Comparison of ENCODE assay signal across 8 mouse cellular contexts in genomic region chr4:140657681-140658575, GRCm38 (mm10). TPM values are rescaled to one million over a fixed set of nuclear protein-coding genes. Genes with fewer than 3 reads are reported as not detected.
DNase-seq lines count a peak whose midpoint lies in the region; ATAC-seq and TF ChIP-seq lines count a peak whose summit lies in the region.

No protein-coding gene starts in this region.

- 6% methylated on average over 24 of the region's 24 CpGs for WGBS in hindbrain, embryonic 15.5 days

- H3K27ac ChIP-seq in gastrocnemius, adult 2 months, result peak overlapping the region; percentile 91
- peak overlapping the region; percentile 86 for H3K27ac ChIP-seq in hindbrain, embryonic 15.5 days (replicated peaks)

- H3K27me3 ChIP-seq in hindbrain, embryonic 15.5 days, result no peaks in the 10 kb centered on the region

- peaks cover 25% of the 10 kb centered on the region for H3K4me1 ChIP-seq in hindbrain, embryonic 15.5 days (replicated peaks)

- no peak overlapping the region for H3K9ac ChIP-seq in hindbrain, embryonic 15.5 days

- intact Hi-C loops in gastrocnemius, adult 2 months (cut with DNase I), result no loop called here

- H3K36me3 ChIP-seq in hindbrain, embryonic 15.5 days, result no peaks in the 10 kb centered on the region

- TF ChIP-seq CTCF in gastrocnemius, adult 2 months (IDR thresholded peaks at IDR 0.05), result no peak

- peak; percentile 74 for DNase-seq in ZHBTc4 (ENCODE audit: low read depth, low spot score)
- DNase-seq in cerebellum, postnatal 36 days, result peak; percentile 45 to 55
- DNase-seq in gastrocnemius, adult 2 months, result peak; percentile 93
- peak; percentile 86 to 89 for DNase-seq in layer of hippocampus, postnatal 36 days
- peak; percentile 48 for DNase-seq in lung, postnatal 25 days (ENCODE audit: low spot score)
- peak; percentile 76 to 78 for DNase-seq in right cerebral cortex, postnatal 36 days (ENCODE audit: low spot score in 2 of 2)
- DNase-seq in spleen, postnatal 36 days (ENCODE audit: low spot score in 2 of 2), result no peak

- no peaks in the 10 kb centered on the region for H3K9me3 ChIP-seq in hindbrain, embryonic 15.5 days

- H3K4me3 ChIP-seq in gastrocnemius, adult 2 months, result peak overlapping the region; percentile 67
- no peak overlapping the region for H3K4me3 ChIP-seq in hindbrain, embryonic 15.5 days

- peak overlapping the region; percentile 34 for H3K4me2 ChIP-seq in hindbrain, embryonic 15.5 days

- peak; percentile 91 for ATAC-seq in hindbrain, embryonic 15.5 days (ENCODE audit: low FRiP score, low read depth)

RNA-seq across cellular contexts. Expression of gene Arhgef10l, which starts 7.9 kb away (rescaled TPM):
- total RNA-seq in gastrocnemius, adult 2 months (2021), result 10 to 100 TPM; 50.9 to 66.3 TPM
- polyA plus RNA-seq in hindbrain, embryonic 15.5 days (2015; fragmentation: Nextera tagmentation; extraction: Ambion mirVana), result 26.2 and 28.2 TPM in 2 replicates
- 10 to 100 TPM; 41.7 to 43.9 TPM for total RNA-seq in layer of hippocampus, postnatal 36 days (2021)

RNA-seq across cellular contexts. Expression of gene Rcc2, which starts 42.4 kb away (rescaled TPM):
- total RNA-seq in gastrocnemius, adult 2 months (2021), result 1 to 10 TPM; 5.9 to 8.8 TPM
- polyA plus RNA-seq in hindbrain, embryonic 15.5 days (2015; fragmentation: Nextera tagmentation; extraction: Ambion mirVana), result 25.0 and 28.8 TPM in 2 replicates
- 10 to 100 TPM; 87.9 to 90.7 TPM for total RNA-seq in layer of hippocampus, postnatal 36 days (2021)

Comparison
In these comparisons a context has a peak if more than half of its experiments do, and no peak if none do; other contexts are left out.
1. DNase-seq: peak in ZHBTc4 (single experiment), cerebellum, postnatal 36 days (2 of 2), gastrocnemius, adult 2 months (single experiment), layer of hippocampus, postnatal 36 days (2 of 2), lung, postnatal 25 days (single experiment) and right cerebral cortex, postnatal 36 days (2 of 2); none in spleen, postnatal 36 days (0 of 2).
2. RNA of gene Rcc2, which starts 42.4 kb away (total RNA-seq): 87.9 to 90.7 TPM in layer of hippocampus, postnatal 36 days; 5.9 to 8.8 TPM in gastrocnemius, adult 2 months; every median in the first group is over 4 times any median in the second.